Mouse (Mus musculus): ENCODE measurements around the gene Dusp5.

Dusp5 gene

GRCm38 (mm10) chr19:53550972-53551371, 22.1 kb downstream of the Dusp5 start:
- DNase-seq = no peak

GRCm38 (mm10) chr19:53552216-53552786, 23.4 kb downstream of the Dusp5 start:
- no peak for DNase-seq

- DNase-seq = no peak
These were observed 23.9 kb downstream of the Dusp5 start for GRCm38 (mm10) chr19:53552795-53553194.

DNA sequence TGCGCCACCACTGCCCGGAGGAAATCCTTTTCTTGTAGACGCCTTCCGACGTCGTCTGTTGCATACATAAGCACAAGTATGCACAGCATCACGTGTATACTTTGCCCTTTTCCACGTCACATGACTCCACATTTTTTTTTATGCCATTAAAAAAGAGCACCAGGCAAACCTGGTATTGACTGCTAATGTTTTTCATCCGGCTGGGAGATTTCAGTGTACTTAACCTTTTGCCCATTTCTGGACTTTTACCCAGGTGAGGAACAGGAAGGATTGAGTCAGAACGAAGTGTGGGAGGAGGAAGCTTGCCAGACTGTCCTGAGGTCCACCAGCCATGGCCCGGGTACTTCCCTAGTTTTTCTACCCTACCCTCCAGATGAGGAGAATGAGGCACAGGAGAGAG, 25.5 kb downstream of the Dusp5 start:
- no peak for DNase-seq

DNA sequence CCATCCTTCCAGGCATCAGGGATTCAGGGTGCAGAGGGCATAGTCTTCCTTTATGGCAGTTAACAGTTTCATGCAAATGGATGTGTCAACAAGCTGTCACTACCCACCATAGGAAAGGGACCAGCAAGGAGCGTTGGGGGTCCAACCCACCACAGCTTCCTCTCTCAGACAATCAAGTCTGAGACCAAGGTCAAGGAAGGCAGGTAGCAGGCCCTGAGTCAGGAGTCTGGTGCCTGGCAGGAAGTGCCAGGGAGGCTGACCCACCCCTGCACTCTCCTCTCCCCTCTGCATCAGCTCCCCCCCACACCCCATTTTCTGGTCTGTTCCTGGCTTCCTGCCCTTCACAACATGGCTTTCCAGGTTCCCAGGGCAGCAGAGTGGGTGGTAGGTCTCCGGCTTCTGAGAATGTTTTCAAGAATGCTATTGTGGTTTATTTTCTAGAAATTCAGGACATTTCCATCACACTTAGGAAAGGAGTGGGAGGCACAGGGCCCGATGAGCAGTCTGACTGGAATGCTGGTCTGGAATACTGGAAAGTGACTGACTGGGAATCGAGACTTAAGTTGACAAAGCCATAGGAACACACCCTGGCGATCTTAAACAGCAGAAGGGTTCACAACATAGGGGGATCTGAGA, 26.2 kb downstream of the Dusp5 start:
- DNase-seq = no peak

DNA sequence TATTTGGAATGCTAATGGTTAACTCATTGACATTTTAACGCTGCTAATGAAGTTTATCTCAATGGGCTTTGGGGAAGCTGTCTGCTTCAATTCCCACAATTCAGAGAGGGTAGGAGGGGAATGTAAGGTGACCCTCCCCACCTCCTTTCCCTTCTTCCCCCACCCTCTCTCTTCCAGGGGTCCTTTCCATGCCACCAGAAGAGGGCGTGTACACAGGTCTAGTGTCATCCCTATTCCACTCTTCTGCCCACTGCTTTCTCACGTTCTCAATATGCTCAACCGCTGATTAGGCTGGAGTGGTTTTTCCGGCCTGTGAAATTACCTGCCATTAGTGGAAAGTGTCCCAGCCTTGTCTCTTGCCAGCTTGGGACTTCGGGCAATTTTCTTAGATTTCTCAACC, 27.9 kb downstream of the Dusp5 start:
- DNase-seq = no peak

DNA sequence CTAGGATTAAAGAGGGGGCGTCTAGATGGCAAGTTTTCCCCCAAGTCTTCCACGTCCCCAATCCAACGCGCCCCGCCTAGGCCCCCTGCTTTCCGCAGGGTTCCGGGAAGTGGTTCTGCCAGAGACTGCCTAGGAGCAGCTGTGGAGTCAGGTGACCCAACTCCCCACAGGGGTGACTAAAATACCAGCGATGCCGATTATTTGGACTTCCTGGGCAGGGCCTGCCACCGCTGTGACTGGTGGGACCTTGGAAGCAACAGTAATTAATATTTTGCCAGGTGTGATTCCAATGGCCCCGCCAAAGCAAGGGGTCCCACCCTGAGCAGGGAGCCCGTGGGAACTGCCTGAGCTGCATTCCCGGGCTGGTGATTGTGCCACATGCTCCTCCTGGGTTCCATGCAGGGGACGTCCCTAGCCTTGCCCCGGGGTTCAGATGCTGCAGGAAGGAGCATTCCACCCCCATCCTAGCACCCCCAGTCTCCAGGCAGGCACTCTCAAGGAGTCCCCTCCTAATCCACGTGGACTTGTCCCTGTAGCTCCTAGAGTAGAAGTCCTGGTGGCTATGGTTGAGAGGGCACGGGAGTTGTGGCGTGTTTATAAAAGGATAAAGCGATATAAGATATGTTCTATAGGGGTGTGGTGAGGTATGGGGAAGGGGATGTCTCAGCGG, 28.5 kb downstream of the Dusp5 start:
- no peak for DNase-seq

DNA sequence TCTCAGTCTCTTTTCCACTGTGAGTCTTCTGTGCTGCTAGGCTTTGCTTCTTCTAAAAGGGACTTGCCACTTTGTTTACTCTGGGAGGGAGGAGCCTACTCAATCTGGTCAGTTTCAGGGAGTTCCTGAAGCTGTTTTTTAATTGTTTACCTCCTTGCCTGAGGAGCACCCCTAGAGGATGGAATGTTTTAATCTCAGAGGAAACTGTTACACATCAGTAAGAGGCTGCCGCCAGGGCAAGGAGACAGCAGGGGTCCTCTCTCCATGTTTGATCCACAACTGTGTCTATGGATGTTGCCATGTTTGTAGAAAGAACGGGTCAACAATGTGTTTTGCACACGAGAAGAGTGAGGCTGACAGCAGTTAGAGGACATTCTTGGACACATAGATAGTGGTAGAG, 31.5 kb downstream of the Dusp5 start:
- no peak for DNase-seq

DNA sequence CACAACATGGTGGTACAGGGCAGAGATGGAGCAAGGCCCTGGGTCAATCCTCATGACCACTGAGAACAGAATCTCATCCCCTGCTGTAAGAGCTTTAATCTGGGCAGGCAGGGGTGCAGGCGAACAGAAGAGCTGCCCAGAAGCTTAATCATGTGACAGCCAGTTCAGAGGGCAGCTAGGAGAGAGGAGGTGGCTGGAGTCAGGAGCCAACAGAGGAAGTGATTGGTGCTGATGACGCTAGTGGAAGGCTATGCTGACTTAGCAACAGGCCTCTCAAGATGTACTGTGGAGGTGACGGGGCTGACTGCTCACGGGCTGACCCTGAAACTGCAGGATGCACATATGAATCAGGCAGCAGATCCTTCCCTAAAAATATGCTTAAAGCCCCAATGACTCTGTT, 35.3 kb downstream of the Dusp5 start:
- DNase-seq = no peak

- DNase-seq = no peak
These were observed 36.8 kb downstream of the Dusp5 start for GRCm38 (mm10) chr19:53565565-53566277.

DNA sequence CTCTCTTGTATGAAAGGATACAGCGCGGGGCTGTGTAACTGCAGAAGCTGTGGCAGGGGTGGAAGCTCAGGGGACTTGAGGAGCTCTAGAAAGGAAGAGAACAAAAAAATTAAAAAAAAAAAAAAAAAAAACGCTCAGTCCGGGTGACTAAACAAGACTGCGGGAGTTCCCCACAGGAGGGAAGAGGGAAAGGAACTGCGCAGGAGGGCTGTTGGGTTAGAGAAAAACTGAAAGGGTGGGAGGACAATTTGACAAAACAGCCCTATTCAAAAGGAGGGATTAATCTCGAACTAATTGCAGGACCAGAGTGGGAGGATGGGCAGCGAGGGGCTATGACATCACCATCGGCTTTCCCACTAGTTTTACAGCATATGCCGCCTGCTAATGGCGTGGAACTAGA, 39.0 kb downstream of the Dusp5 start:
- DNase-seq = no peak

DNA sequence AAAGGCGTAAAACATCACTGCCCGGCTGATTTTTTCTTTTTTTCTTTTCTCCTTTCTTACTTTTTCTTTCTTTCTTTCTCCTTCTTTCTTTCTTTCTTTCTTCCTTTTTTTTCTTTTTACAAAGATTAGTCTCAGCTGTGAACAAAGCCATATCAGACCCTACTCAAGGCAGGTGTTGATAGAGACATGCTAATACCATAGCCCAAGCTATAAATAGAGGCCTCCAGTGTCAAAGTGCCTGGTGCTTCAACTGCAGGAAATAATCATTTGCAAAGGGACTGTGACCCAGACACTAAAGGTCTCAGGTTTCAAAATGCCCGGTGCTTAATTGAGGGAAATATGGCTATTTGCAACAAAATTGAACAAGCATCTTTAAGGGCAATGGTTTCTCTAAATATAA, 39.6 kb downstream of the Dusp5 start:
- DNase-seq = no peak

GRCm38 (mm10) chr19:53571056-53571455, 42.1 kb downstream of the Dusp5 start:
- no peak for DNase-seq

GRCm38 (mm10) chr19:53571501-53572428, 42.9 kb downstream of the Dusp5 start:
- DNase-seq = no peak

DNA sequence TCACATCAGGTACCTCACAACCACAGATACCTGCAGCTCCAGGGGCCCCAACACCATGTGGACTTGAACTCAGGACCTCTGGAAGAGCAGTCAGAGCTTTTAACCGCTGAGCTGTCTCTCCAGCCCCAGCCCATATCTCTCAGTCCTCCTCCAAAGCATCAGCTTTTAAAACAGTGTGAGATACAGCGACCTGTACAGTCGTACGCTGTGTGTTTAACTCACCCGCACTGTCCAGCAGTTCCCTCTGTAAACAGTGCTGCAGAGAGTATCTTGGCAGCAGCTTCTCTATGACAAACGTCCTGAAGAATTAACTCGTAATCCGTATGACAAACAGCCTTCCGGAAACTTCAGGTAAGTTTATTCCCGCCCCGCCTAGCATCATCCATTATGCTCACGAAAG, 43.7 kb downstream of the Dusp5 start:
- no peak for DNase-seq

GRCm38 (mm10) chr19:53573151-53573550, 44.2 kb downstream of the Dusp5 start:
- DNase-seq = no peak

- no peak for DNase-seq
These were observed 45.2 kb downstream of the Dusp5 start for GRCm38 (mm10) chr19:53574131-53574530.

GRCm38 (mm10) chr19:53574546-53574945, 45.6 kb downstream of the Dusp5 start:
- DNase-seq = no peak

- DNase-seq = no peak
These were observed 46.5 kb downstream of the Dusp5 start for GRCm38 (mm10) chr19:53575296-53576010.

- no peak for DNase-seq
These were observed 47.2 kb downstream of the Dusp5 start for GRCm38 (mm10) chr19:53576061-53576460.

DNA sequence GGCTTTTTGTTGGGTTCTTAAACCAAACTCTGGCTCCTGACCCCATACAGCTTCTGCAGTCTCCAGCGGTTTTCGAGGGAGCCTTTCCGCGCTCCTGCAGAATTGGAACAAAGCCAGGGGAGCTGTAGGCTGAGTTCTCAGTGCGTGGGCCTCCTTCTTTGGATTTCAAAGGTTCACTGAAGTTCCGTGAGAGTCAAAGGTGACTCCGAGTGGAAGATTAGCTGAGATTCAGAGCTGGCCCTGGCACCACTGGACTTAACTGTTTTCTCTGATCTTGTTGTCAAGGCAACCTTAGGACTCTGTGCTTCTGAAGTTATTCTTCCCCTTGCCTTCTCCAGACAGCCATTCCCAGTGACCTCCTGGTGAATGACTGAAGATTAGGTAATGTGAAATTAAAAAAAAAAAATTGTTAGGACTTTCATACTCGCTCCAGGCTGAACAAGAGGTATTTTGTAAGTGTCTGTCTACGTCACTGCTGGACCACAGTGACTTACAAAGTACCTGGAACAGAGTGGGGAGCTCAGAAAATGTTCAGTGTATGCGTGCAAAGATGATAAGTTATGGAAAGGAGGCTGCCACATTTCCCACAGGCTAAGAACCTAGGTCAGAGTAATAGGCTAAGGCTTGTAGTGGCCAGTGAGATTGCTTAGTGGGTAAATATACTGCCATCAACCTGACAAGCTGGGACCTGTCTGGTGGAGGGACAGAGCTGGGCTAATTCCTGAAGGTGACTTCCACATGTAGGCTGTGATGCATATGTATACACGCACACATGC, 48.3 kb downstream of the Dusp5 start:
- no peak for DNase-seq
